Mouse (Mus musculus) T-helper 17 cell (primary cell): ENCODE measurements at regions not wholly inside any gene's neighbourhood (a gene's known extent, or its start where the extent isn't known, plus 50 kb on each side); places are given as distances from the start of the nearest gene placed in this dataset.

ENCODE experiments used
- in situ Hi-C, 2 experiments: fragments of 300-600 bp; cut with MboI, MseI; formaldehyde crosslinking; loops; 1 replicate in 1 of 2; 2 replicates in 1 of 2; pipeline ENCODE4 v1.15.1; 2025; ENCODE audit warnings: high pct_unique_total_duplicates in 2 of 2

DNA sequence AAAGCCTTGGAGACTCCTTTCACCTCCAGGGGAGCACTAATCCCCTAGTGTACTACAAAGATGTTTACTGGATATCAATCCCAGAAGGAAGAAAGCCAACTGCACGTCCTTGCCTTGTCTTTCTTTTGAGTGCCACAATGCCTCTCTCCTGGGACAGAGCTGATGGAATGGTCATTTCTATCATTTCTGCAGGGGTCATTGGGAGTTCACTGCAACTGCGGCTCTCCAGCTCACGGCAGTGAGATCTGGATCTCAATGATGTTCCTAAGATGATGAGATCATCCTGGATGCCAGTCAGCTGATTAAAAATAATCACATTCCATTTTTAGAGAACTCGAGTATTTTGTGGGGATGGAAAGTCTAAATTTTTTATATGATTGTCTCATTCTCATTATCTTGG lies 341.1 kb downstream of the Lpin1 start:
- in situ Hi-C loops, result no loop called here

DNA sequence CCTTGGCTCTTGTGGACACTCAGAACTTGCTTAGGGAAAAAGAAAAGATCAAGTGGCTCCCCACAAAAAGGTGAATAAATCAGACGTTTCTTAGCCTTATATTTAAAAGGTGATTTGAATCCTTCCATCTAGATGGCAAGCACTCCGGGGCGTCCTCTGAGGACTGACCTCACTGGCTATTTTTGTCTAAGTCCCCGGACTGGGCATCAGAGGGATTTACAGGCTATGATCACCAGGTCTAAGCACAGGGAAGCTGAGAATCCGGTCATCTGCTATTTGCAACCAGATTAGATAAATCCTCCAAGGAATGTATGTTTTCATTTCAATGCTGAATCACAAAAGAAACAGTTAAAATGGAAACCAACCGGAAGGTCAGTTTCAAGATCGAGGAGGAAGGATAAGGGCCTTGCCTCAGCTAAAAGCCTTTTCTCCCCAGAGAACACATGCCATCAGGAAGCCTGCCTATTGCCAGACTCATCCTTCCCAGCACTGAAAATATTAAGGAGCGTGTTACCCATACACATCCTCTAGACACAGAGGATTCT lies 342.1 kb downstream of the Lpin1 start:
- in situ Hi-C loops, result no loop called here

DNA sequence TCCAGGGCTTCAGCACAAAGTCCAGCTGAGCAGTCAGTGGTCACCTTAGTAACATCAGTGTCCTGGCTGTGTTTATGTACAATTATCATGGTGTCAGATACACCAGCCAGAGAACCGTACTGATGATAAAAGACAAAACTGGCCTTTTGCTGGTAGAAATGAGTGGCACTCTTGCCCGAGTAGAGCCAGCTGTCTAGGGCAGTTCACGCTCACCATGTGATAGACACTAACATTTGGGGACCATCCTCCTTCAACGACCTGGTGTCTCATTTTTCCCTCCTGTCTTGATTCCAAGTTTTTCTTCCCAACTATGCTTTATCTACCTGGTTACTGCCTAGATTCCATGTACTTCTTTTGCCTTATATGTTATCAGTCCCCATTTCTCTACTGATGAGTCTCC lies 349.3 kb downstream of the Lpin1 start:
- in situ Hi-C loops, result no loop called here

DNA sequence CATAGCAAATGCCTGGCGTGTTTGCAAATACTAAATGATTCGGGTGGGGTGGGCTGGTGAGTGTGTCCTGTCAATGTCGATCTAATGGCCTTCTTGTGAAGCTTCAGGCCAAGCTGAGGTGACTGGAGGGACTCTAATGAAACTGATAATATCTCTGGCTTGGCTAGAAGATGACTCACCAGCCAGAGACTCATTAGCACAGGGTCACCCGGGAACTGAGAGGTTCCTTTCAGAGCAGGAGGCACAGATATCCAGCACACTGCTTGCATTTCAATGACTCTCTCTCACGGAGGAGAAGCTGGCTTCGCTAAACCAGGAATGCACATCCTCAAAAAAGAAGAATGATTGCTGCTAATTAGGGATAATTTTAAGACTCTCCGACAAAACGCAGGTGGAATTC lies 349.8 kb downstream of the Lpin1 start:
- in situ Hi-C loops, result no loop called here

DNA sequence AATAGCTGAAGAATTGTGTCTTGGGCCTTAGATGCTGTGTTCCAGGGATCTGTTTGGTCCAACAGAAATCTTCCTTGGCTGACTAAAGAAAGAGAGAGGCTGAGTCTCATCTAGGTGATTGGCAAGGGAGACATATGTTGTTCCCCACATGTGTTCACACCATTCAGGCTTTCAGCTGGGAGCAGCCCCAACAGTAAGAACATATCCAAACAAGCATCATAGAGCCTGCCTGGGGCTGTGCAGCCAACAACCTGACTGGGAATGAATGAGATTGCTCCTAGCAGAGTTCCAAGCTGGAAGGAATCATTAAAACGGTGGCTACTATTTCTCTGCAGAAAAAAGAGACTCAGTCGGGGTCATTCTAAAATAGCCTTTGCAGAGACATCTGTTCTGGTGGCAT lies 350.3 kb downstream of the Lpin1 start:
- in situ Hi-C loops, result no loop called here

DNA sequence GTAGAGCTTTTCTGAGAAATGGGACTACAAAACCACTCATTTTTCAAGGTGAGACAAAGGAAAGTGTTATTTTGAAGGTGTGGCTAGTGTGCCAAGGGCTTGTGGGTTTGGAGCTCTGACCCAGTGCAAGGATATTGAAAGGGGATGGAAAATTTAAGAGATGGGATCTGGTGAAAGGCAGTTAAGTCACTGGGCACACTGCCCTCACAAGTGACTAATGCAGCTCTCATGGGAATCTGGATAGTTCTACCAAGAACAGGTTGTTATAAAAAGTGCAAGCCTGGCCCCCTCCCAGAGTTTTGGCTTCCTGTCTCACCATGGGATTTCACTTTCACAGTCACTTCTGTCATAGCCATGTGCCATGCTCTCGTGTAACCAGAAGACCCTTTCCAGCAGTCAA lies 360.1 kb downstream of the Lpin1 start:
- in situ Hi-C loops, result no loop called here

DNA sequence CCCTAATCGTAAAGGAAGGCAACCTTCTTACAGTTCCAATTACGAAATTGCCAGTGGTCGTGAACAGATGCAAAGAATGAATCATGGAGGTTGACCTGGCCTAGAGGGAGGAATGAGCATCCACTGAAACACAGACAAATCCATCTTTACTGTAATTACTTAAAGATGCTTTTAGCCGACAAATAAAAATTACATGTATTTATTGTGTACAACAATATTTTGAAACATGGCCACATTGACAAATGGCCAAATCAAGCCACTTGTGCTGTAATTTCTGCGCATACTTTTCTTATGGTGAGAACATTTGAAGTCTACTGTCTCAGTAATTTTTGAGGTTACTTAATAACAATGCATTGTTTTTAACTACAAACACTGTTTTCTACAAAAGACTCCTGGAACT lies 360.7 kb downstream of the Lpin1 start:
- in situ Hi-C loops, result no loop called here

DNA sequence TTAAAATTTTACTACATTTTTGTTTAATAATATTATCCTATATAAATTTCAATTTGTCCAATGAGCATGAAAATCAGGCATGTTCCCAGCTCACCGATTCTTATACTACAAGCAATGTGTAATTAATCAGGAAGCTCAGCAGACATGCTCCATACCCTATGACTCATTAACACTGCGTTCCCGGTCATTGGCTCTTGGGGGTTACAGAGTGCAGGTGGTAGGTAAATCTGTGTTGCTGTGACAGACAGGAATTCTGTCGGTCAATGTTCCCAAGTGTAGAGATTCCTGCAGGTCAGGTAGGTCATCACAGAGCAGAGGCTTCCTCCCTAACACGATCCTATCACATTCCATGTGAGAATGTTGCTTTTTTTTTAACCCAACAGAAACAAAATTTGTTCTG lies 371.0 kb downstream of the Lpin1 start:
- in situ Hi-C loops, result no loop called here

DNA sequence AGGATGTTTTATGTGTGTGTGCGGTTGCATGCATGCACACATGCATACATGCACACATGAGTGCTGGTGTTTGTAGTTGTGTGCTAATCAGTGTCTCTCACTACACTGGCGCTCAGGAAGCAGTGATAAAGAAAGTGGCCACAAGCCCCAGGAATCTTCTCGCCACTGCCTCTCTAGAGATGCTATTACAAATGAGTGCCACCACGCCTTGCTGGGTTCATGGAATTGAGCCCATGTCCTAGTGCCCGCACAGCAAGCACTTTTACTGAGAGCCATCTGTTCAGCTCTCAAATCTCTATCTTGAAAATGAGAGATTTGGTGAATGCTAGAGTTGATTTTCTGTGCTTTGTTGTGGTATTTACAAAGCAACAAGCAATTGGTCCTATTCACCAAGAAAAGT lies 373.3 kb downstream of the Lpin1 start:
- in situ Hi-C loops, result no loop called here

DNA sequence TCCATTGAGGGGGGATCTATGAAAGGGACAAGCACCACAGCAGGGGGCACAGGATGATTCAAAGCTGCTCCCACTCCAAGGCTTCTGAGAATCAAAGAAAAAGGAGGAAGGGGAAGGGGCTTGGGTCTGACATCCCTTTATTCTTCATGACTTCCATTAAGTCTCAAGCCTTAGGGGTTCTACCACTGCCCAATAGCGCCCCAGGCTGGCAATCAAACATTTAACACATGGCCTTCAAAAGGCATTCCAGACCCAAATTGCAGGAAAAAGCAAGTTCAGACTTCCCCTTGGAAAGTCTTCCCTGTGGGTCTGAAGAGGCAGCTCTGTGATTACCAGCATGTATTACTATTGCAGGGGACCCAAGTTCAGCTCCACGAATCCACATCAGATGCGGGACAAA lies 377.2 kb downstream of the Lpin1 start:
- in situ Hi-C loops, result no loop called here

DNA sequence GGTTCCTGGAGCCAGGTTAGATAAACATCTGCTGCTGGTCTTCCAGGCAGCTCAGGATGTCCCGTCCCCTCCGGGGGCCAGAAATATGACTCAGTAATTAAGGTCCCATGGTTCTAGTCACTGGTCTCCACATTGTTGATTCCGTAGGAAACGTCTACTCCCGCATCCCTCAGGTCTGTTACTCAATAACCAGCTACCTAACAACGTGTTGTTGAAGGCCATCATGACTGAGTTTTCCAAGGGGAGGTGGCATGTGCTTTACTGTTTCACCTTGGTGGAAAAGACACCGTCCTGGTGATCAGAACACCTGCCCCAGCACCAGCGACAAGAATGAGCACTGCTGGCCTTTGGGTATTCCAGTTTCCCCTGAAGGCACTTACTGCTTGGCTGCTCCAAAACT lies 377.9 kb downstream of the Lpin1 start:
- in situ Hi-C loops, result no loop called here

DNA sequence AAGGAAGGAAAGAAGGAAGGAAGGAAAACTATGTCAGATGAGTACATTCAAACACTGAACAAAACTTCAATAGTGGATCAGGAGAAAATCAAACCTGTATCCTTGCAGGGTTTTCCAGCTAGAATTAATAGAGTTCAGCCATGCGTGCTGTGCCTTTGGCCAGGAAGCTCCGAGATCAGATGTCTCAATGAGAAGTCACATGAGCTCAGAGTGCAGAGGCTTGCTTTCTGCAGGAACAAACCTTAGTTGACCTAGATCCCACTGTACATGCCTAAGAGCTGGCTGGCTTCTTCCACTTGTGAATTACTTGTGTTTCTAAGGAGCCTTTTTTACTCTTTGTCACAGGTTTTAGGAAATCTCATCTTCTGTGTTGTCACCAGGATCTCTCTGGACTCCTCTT lies 378.7 kb downstream of the Lpin1 start:
- in situ Hi-C loops, result no loop called here

DNA sequence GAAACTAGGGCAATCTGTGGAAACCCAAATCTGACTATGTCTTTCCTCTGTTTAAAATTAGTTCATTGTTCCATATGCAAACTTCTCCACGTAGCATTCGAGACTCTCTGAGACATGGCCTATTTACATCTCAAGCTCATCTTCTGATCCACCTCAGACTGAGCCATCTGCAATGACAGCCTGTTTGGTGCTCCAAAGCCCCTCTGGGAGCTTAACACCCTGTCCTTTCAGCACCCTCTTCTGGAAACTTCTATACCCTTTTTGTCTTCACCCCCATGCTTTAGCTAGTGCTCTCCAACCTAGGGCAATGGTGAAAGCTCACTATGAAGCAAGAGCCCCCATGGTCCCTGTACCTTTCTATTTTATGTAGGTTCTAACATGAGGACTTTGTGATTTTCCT lies 379.7 kb downstream of the Lpin1 start:
- in situ Hi-C loops, result no loop called here

DNA sequence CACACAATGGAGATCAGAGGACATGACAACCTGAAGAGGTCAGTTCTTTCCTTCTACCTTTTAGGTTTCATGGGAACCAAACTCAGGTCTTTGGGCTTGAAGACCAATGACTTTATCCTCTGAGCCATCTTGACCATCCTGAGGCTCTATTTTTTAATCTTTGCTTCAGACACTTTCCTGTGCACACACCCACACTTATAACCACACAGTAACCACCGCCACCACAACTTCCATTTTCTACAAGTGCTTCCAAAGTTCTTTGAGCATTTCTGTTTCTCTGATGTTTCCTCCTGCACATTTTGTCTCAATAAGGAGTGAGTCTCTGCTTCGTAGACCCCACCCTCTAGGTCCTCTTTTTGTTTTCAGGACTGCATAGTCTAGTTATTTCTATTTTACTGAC lies 385.3 kb downstream of the Lpin1 start:
- in situ Hi-C loops, result no loop called here

DNA sequence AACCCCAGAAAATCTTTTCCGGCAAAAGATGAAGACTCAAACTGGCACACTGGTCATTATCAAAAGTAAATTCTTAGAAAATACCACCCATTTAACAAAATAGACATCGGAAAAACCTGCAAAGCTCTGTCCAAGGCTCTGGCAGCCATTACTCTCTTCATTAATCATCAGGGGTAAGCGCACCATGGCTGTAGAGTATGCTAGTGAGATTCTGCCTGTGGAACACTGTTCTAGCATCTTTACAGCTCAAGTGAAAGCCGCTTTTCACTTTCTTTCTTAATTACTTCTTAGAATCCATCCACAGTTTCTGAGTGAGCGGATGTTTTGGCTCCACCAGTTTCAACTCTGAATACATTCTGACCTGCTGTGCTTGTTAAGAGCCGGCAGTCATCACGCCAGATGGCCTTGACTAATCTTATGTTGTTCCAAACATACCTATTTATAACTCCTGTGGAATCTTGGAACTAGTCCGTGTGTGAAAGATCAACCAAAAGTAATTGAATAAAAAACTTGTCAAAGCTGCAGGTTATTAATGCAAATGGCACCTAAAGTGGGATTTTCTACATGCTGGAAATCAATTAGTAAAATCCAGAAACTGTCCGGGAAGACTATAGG lies 387.8 kb downstream of the Lpin1 start:
- in situ Hi-C loops, result loop anchor here in 1 of 2 experiments (5.0 kb wide), 1 partner anchor 221 kb away; no protein-coding TSS in a partner anchor

DNA sequence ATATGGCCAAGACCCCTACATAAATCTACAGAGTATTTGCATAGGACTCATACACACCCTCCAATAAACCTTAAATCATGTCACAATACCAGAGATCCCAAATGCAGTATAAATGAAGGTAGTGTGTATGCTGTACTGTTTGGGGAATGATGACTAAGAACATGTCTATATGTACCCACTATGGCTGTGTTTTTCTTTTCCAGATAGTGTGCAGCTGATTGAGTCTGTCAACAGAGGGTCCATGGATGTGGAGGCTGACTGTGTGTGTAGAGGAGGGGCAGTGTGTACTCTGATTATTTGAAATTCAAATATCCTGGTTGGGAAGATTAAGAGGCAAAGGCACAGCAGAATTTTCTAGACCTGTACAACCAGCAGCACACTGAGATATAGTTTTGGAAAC lies 388.6 kb downstream of the Lpin1 start:
- in situ Hi-C loops, result loop anchor here in 1 of 2 experiments (5.0 kb wide), 1 partner anchor 220 kb away; no protein-coding TSS in a partner anchor

DNA sequence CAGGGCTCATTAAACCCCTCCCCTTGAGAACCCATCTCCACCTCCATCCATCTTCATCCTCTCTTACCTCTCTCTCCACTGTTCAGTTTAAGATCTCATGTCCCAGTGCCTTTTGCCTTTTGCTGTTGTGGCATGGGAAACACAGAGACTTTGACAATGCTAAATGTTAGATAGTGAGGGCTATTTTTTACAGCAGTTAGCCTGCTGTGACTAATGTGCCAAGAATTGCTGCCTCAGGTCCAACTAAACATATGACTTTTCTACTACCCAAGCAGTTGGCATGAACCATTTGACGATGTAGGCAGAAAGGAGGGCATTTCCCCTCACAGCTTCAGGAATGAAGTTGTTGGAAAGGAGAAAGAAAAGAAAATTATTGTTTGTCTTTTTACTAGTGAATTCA lies 389.6 kb downstream of the Lpin1 start:
- in situ Hi-C loops, result loop anchor here in 1 of 2 experiments (5.0 kb wide), 1 partner anchor 219 kb away; no protein-coding TSS in a partner anchor

DNA sequence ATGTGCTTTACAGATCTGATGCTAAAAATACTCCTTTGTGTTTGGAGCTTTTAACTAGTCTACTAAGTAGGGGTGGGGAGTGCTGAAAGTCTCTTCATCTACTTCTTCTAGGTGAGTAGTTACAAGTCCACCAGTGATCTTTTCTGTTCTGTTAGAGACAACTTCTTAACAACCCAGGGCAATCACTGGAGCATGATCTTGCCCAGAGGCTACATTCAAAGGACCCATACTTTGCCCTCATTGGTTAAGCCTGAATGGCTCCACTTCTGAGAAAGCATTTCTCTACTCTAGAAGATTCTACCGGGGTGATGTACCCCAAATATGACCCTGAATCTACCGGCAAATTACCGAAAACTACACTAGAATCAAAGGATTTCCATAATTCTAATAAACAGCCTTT lies 390.2 kb downstream of the Lpin1 start:
- in situ Hi-C loops, result loop anchor here in 1 of 2 experiments (5.0 kb wide), 1 partner anchor 218 kb away; no protein-coding TSS in a partner anchor

DNA sequence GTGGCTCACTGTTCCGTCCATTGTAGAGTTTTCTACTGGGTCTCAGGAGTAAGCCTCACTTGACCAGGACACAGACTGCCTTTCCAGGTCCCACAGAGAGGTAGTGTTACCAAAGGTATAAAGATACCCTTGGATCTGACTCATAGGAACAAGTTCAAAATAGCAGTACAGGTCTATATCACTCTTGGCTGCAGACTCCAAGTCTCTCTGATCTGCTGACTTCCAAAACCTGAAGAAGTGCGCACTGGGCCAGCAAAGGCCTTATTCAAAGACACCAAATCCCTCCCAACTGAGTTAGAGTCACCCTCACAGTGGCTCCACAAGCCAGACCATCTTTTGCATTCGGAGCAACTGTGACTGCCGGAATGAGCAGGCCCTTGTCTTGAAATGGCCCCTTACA lies 391.9 kb downstream of the Lpin1 start:
- in situ Hi-C loops, result no loop called here

DNA sequence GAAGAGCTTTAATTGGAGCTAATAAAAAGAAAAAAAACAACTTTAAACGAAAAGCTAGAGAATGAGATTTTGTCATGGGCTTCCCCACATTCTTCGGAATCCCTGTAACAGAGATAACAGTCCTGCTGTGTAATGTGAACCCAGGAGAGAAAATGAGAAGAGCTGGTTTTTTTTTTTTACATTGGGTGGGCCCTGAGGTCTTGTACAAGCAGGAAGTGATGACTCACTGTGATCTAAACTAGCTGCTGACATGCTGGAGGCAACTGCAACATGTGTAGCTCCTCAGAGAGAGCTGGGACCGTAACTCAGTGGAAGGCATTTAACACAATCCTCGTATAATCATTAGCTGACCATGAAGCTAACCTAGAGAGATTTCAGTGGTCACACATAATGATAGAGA lies 393.8 kb upstream of the Trib2 start:
- in situ Hi-C loops, result no loop called here

DNA sequence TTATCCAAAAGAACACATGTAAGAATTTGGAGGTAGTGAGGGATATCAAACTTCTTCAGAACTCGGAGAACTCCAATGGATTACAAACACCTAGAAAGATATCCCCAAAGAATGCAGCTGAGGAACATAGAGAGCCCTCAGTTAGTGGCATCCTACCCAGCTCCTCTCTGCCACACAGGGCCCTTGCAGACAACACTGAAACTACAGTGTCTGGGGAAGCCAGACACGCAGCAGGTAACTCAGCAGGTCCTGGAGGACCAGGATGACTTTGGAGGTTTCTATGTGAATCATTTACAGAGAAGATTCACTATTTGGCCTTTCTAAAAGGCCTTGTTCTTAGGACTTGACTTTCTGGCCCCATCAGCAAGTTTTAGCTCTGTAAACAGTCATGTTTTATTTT lies 393.4 kb upstream of the Trib2 start:
- in situ Hi-C loops, result no loop called here

DNA sequence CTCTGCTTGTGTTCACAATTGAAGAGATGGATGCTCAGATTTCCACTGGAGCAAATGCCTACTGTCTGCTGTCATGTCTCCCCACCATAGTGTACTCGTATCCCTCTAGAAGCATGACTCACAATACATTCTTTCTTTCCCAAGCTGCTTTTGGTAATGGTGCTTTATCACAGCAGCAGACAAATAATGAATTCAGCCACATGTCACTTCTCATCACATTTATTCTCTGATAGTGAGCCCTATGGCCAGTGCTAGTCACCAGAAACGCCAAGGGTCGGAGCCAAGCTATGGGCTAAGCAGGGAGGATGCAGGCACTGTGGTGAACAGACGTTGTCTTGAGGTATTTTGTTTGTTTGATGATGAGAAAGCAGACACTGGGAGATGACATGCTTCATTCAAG lies 388.2 kb upstream of the Trib2 start:
- in situ Hi-C loops, result loop anchor here in 1 of 2 experiments (5.0 kb wide), 1 partner anchor 33 kb away; no protein-coding TSS in a partner anchor

DNA sequence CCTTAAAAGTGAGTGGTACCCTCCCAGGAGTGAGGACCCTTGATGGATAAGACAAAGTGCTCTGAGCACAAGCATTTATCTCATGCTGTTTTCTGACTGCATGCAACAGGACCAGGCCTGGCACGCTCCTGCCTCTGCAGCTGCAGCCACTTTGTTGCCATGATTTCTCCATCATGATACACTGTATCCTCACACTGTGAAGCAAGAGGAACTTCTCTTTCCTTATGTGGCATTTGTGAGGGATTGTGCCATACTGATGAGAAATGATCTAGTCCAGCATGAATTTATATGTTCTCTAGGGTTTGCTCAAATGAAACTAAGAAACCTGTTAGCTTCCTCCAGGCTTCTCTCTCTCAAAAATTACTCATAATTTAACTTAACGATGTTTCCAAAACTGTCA lies 380.2 kb upstream of the Trib2 start:
- in situ Hi-C loops, result no loop called here
